Mouse (Mus musculus) midbrain, postnatal 0 days (tissue): Measurements from ENCODE around the gene Rplp0. TPM values are rescaled to one million over a fixed set of nuclear protein-coding genes. Genes with fewer than 3 reads are reported as not detected.

Experiments used
- ATAC-seq: fragments of 200-750 bp; cut with Nextera tagmentation; 2 replicates; pipeline ENCODE4 v1.8.0; 2017; ENCODE audit warnings: moderate number of reproducible peaks, mild to moderate bottlenecking, moderate TSS enrichment, moderate library complexity; ENCODE audit not compliant: low FRiP score
- DNase-seq: peaks from one replicate; pipeline ENCODE4 v3.0.0-alpha.2; 2015; ENCODE audit warnings: low spot score
- H3K27ac ChIP-seq: fragments of 300-500 bp; sonication (generic); 2 replicates; pipeline ENCODE4 v1.5.1; 2014; ENCODE audit warnings: low read depth, mild to moderate bottlenecking, low read length, mixed read lengths
- H3K27me3 ChIP-seq: fragments of 300-500 bp; sonication (generic); 2 replicates; pipeline ENCODE4 v1.6.1; 2014; ENCODE audit warnings: low read length, control low read depth, mixed read lengths; ENCODE audit not compliant: insufficient read depth
- H3K36me3 ChIP-seq: fragments of 300-500 bp; sonication (generic); 2 replicates; pipeline ENCODE4 v1.6.1; 2014; ENCODE audit warnings: low read length, control low read depth, mixed read lengths; ENCODE audit not compliant: insufficient read depth
- H3K4me1 ChIP-seq: fragments of 300-500 bp; sonication (generic); 2 replicates; pipeline ENCODE4 v1.6.1; 2014; ENCODE audit warnings: mild to moderate bottlenecking, control low read depth, antibody characterized with exemption, low read length, mixed read lengths; ENCODE audit not compliant: insufficient read depth
- H3K4me2 ChIP-seq: fragments of 300-500 bp; sonication (generic); 2 replicates; pipeline ENCODE4 v1.6.1; 2014; ENCODE audit warnings: low read depth, mild to moderate bottlenecking, low read length, mixed read lengths; ENCODE audit not compliant: poor library complexity, severe bottlenecking
- H3K4me3 ChIP-seq: fragments of 300-500 bp; sonication (generic); 2 replicates; pipeline ENCODE4 v1.5.1; 2014; ENCODE audit warnings: low read depth, mild to moderate bottlenecking, low read length, moderate library complexity
- H3K9ac ChIP-seq: fragments of 300-500 bp; sonication (generic); replicated peaks from 2 replicates; pipeline ENCODE4 v1.6.1; 2014; ENCODE audit warnings: mild to moderate bottlenecking, low read length, moderate library complexity, mixed read lengths; ENCODE audit not compliant: poor library complexity, severe bottlenecking
- H3K9me3 ChIP-seq: fragments of 300-500 bp; sonication (generic); 2 replicates; pipeline ENCODE4 v1.6.1; 2016; ENCODE audit warnings: low read length, control low read depth
- CTCF ChIP-seq: IDR thresholded peaks from 2 replicates; pipeline ENCODE4 v1.5.1; 2016; ENCODE audit warnings: antibody characterized with exemption, mild to moderate bottlenecking
- WGBS: fragments of 180-500 bp; shearing (Covaris S2); extraction: QIAGEN DNeasy Blood & Tissue Kit; methylation state at CpG from one replicate; pipeline ENCODE4 v1.1.7; 2014; 5-methylcytosine and 5-hydroxymethylcytosine counted together
- polyA plus RNA-seq: library from polyadenylated mRNA; unstranded; fragments of >200 nt; fragmentation: Nextera tagmentation; extraction: Ambion mirVana; gene quantifications from 2 replicates; pipeline ENCODE4 v1.2.1, GENCODE M21; 2015
- total RNA-seq: library from RNA; depleted of rRNA; stranded (reverse); fragments of >200 nt; gene quantifications from 2 replicates; pipeline ENCODE4 v1.2.3, GENCODE M21; 2014

The Rplp0 gene
- total and polyA plus RNA-seq, 2 experiments from 2014 or later = 779 to 1,828 TPM

DNA sequence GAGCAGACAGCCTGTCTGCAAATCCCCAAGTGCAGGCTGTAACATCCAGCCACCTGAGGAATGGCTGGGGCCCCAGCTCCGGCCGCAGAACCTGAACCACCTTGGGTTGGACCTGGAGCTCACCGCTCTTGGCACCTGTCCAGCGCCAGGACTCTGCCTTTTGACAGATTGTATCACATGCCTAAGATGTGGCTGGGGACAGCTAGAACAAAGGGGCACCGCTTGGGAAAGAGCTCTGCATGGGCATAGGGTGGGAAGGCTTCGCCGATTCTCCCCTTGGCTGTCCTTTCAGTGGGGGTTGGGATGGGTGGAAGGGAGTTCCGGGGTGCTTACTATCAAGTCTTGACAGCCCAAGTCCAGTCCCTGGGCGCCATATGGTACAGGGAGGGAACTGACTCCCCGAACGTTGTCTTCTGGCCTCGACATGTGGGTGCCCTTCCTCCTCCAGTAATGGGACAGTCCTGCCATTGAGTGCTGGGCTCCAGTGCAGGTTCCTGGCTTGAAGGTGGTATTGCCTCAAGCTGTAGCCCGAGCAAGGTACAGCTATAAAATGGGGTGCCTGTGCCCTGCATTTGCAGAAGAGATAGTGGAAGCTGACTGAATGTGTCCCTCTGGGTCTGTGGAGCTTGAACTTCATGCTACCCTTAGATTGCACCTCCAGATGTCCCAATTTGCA lies 21.1 kb upstream of the Rplp0 start:
- H3K36me3 ChIP-seq = no peaks in the 10 kb centered on the region
- H3K27me3 ChIP-seq = no peaks in the 10 kb centered on the region
- no peak overlapping the region for H3K4me2 ChIP-seq
- H3K4me3 ChIP-seq = no peak overlapping the region
- no peak for ATAC-seq
- 0 out of 2 replicates have a peak, but pooled peaks cover 2% of the 10 kb centered on the region for H3K4me1 ChIP-seq
- no peak for DNase-seq
- WGBS = 67% methylated on average over 13 of the region's 13 CpGs
- TF ChIP-seq CTCF = no peak
- no peak overlapping the region for H3K27ac ChIP-seq
- no peaks in the 10 kb centered on the region for H3K9me3 ChIP-seq
- no peak overlapping the region for H3K9ac ChIP-seq

GRCm38 (mm10) chr5:115538693-115539043 lies 20.6 kb upstream of the Rplp0 start:
- DNase-seq (peak; percentile 94), ATAC-seq (peak; percentile 82)
- no peaks in the 10 kb centered on the region for H3K27me3 ChIP-seq
- no peaks in the 10 kb centered on the region for H3K9me3 ChIP-seq
- H3K9ac ChIP-seq = no peak overlapping the region
- no peak overlapping the region for H3K4me2 ChIP-seq
- H3K4me3 ChIP-seq = no peak overlapping the region
- 0 out of 2 replicates have a peak, but pooled peaks cover 2% of the 10 kb centered on the region for H3K4me1 ChIP-seq
- peak; percentile 87 for TF ChIP-seq CTCF
- no peak overlapping the region for H3K27ac ChIP-seq
- H3K36me3 ChIP-seq = no peaks in the 10 kb centered on the region
- WGBS = 2% methylated on average over 12 of the region's 12 CpGs

DNA sequence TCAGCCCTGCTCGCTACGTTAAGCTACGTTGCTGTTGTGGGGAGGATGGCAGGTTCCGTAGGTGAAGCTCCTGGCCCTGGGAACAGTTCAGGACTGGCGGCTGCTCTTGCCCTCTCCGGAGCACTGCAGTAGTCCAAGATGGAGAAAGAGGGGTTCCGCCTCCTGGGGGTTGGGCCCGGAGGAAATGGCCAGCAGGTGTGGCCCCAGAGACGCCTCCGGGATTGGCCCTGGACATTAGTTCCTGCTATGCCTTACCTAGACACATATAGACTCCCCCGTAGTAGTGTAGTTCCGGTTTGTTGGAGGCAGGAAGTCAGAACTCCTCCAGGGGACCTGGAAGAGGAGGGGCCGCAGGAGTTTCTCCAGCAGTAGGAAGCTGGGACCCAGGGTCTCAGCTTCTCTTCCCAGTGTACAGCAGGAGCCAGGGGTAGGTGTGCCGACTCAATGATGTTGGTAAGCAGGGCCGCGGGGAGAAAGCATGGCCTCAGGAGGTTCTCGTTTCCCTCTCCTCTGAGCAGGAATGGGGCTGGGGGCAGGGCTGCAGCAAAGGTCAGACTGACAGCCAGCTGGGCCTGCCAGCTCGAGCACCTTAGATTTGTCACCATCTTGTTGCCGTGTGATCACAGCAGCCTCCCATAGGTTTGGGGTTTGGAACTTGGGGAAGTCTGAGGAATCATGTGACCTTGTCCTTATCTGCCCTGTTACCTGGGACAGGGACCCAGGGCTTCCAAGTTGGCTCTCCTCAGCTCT lies 16.5 kb upstream of the Rplp0 start:
- ATAC-seq (no peak), DNase-seq (no peak)
- Histone ChIP-seq H3K4me1 (no peaks in the 10 kb centered on the region), H3K27me3 (no peaks in the 10 kb centered on the region), H3K4me2 (peak overlapping the region; percentile 6; the same call in 1 of the 2 replicates), H3K9ac (no peak overlapping the region), H3K27ac (no peak overlapping the region), H3K9me3 (no peaks in the 10 kb centered on the region), H3K36me3 (peaks cover 7% of the 10 kb centered on the region; the same call in 1 of the 2 replicates), H3K4me3 (no peak overlapping the region)
- WGBS = 68% methylated on average over 19 of the region's 19 CpGs
- no peak for TF ChIP-seq CTCF

- H3K9ac ChIP-seq = 0 out of 2 replicates have a peak overlapping the region, but pooled peaks have one; percentile 24
- no peaks in the 10 kb centered on the region for H3K9me3 ChIP-seq
- no peak overlapping the region for H3K4me3 ChIP-seq
- H3K27me3 ChIP-seq = no peaks in the 10 kb centered on the region
- H3K27ac ChIP-seq = no peak overlapping the region; the same call in 1 of the 2 replicates
- no peak overlapping the region for H3K4me2 ChIP-seq
- TF ChIP-seq CTCF = no peak
- ATAC-seq = peak; percentile 20; the same call in 1 of the 2 replicates
- no peaks in the 10 kb centered on the region for H3K4me1 ChIP-seq
- DNase-seq = peak; percentile 82
- WGBS = 60% methylated on average over 17 of the region's 17 CpGs
- peaks cover 7% of the 10 kb centered on the region; the same call in 1 of the 2 replicates for H3K36me3 ChIP-seq
These were observed 15.6 kb upstream of the Rplp0 start for GRCm38 (mm10) chr5:115543509-115544253.

DNA sequence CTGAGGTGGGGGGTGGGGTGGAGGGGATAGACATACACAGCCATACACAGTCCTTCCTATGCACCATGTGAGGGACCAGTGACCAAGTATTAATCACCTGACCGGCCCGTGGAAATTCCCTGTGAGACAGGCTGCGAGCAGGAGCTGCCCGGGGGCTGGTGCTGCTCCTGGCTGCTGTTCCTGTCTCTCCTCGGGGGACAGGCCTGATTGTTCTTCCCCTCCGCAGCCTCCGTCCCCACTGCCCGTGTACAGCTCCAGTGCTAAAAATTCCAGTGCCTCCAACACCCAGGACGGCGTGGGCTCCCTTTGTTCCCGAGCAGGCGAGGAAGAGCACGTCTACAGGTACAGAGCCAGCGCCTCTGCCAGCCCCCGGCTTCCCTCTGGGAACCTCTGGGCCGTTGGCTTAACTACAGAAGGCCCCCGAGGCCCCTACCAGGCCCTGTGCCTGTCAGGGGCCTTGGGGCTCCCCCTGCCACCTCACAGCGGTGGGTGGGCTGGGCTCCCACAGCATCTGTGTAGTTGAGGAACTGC lies 14.5 kb upstream of the Rplp0 start:
- no peak for ATAC-seq
- H3K9ac ChIP-seq = 0 out of 2 replicates have a peak overlapping the region, but pooled peaks have one; percentile 29
- TF ChIP-seq CTCF = no peak
- no peaks in the 10 kb centered on the region for H3K27me3 ChIP-seq
- H3K9me3 ChIP-seq = no peaks in the 10 kb centered on the region
- WGBS = 51% methylated on average over 18 of the region's 18 CpGs
- no peak overlapping the region for H3K27ac ChIP-seq
- no peak for DNase-seq
- H3K4me3 ChIP-seq = no peak overlapping the region
- H3K36me3 ChIP-seq = peaks cover 10% of the 10 kb centered on the region
- H3K4me2 ChIP-seq = no peak overlapping the region
- H3K4me1 ChIP-seq = no peaks in the 10 kb centered on the region
